Mouse (Mus musculus) cerebellum, postnatal 25 days (tissue): ENCODE measurements around the gene 4430402I18Rik.
"Not testable (repeated sequence)": the region's sequence is repeated elsewhere in the genome, so short reads cannot be mapped to it uniquely, and the experiment has no call there.

Experiments used
- DNase-seq, 2 experiments: peaks; one replicate each; pipeline ENCODE4 v3.0.0; 2021; ENCODE audit warnings: mixed read lengths in 2 of 2

The 4430402I18Rik gene

DNA sequence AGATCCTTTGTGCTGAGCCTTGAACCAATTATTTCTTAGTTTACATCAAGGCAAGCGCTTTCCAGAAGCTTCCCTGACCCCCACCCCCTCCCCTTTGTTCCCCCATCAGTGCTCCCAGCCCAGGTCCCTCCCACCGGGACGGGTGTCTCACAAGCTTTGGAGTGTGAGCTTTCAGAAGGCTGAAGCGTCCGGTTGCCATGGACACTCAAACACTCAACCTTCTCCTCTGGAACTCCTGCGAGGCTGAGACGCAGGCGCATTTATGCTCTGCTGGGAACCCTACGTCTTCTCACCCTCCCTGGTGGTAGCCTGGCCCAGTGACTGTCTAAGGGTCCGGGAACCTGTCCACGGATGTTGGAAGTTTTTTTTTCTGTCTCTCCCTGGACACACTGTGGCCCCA, at the start of gene 4430402I18Rik:
Gene 4430402I18Rik, minus strand, starts transcription at position 149 of the 400 bp plus-strand sequence.
- DNase-seq, result peak in 1 of 2 experiments; percentile 11

- DNase-seq, result no peak
Observed at GRCm38 (mm10) chr19:29016786-29017185, 49.2 kb upstream of the 4430402I18Rik start.

DNA sequence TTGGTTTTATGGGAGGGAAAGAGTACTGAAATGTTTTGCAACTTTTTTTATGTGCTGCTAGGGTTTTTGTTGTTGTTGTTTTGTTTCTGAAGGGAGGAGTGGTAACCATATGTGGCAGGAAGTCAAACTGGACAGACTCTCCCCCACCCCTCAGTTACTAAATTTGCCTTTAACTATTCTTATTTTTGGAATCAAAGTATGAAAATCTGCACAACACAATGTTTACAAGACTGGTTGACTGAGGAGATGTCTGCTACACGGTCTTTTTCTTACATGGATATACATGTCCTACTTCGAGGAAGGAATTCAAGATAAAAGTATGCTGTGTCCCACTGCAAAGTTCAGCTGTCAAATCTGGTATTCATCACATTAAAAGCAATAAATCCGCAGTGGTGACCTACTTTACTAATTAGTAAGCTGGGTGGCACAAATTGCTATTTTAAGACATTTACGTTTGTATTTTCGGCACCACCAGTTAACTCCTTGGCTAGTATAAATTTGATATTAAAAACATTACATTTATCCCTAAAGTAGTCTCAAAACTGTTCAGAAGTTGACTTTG, 48.7 kb upstream of the 4430402I18Rik start:
- DNase-seq, result no peak

DNA sequence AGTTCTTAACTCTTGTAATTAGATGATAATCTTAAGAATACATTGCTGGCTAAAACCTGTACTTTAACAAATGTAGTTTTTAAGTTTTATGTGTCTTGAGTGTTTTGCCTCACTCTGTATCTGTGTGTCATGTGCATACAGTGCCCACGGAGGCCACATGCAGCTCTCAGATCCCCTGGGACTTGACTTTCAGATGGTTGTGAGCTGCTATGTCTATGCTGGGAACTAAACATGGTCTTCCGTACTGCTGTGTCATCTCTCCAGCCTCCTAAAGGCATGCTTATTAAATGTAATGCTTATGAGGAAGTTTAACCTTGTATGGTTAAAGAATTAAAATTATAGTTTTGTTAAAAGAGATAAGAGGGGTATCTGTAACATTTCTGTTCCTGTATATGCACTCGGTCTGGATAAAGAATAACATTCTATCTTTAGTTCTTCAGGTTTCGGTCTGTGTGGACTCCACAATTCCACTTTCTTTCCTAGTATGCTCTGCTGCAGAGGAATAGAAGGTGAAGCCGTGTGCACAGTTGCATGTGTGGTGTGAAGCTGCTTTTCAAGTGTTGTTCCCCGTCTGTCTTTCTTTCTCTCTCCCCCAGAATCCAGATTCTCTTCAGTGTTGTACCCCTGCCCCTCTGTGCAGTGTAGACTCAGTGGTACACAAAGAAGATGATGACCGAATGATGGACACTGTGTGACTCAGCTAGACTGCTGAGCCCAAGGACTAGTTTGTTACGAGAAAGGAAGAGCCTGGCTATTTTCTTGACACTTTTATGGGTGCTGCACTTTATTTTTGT, 48.0 kb upstream of the 4430402I18Rik start:
- no peak for DNase-seq

GRCm38 (mm10) chr19:29014466-29015055, 47.0 kb upstream of the 4430402I18Rik start:
- no peak for DNase-seq

GRCm38 (mm10) chr19:29011355-29011990, 43.9 kb upstream of the 4430402I18Rik start:
- DNase-seq, result no peak

- DNase-seq, result no peak
Observed at GRCm38 (mm10) chr19:29009046-29009445, 41.4 kb upstream of the 4430402I18Rik start.

- no peak for DNase-seq
Observed at GRCm38 (mm10) chr19:29008069-29008706, 40.6 kb upstream of the 4430402I18Rik start.

- DNase-seq, result not testable (repeated sequence)
Observed at GRCm38 (mm10) chr19:29000321-29000720, 32.7 kb upstream of the 4430402I18Rik start.

DNA sequence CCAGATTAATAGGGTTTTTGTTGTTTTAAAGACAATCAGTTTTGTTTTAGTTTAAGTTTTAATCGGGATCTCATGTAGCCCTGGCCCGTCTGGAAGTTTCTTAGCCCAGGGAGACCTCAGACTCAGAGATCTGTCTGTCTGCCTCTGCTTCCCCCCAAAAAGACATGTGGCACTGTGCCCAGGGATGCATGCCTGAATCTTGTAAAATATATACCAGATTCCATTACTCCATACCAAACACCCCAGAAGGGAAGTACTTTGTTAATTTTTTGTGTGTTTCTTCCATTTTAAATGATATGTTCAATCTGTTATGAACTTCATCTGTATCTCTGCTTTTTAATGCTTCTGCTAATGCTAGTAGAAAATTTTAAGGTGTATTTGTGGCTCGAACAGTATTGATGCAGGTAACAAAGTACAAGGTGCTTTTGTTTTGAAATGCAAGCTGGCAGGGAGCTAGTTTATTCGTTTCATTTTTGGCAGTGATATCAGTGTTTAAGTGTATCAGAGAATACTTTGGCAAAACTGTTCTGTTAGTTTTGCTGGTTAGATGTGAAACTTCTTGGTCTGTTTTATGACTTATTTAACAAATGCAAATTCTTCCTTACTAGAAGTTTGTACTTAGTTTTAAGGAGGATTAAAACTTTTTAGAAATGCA, 30.5 kb upstream of the 4430402I18Rik start:
- DNase-seq, result no peak

GRCm38 (mm10) chr19:28995366-28995765, 27.8 kb upstream of the 4430402I18Rik start:
- DNase-seq, result no peak

DNA sequence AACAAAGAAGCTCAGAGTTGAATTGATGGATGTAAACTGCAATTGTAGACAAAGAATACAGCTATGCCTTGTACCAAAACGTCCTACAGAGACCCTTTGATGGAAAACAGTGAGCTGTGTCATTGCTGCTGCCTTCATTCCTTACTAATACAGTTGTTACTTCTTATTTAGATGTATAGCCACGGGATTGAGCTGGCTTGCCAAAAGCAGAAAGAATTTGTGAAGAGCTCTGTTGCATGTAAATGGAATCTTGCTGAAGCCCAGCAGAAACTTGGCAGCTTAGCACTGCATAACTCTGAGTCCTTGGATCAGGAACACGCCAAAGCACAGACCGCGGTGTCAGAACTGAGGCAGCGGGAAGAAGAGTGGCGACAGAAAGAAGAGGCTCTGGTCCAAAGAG, 27.3 kb upstream of the 4430402I18Rik start:
- DNase-seq, result peak in 1 of 2 experiments; percentile 19

DNA sequence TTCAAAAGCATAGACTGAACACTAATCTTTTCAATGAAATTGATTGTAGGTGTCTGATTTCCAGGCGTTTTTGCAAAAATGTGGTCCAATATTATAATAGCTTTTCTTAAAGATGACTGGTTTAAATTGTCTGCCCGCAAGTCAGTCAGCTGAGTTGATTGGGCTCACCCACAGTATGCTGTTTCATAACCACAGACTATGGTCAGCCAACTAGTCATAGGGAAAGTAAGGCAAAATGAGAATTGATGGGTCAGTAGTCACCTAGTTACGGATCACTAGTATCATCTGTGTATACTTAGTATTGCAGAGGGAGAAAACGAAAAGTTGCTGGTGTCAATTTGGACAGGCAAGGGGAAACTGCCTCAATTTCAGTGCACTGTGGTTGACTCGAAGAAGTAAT, 23.8 kb upstream of the 4430402I18Rik start:
- DNase-seq, result no peak

DNA sequence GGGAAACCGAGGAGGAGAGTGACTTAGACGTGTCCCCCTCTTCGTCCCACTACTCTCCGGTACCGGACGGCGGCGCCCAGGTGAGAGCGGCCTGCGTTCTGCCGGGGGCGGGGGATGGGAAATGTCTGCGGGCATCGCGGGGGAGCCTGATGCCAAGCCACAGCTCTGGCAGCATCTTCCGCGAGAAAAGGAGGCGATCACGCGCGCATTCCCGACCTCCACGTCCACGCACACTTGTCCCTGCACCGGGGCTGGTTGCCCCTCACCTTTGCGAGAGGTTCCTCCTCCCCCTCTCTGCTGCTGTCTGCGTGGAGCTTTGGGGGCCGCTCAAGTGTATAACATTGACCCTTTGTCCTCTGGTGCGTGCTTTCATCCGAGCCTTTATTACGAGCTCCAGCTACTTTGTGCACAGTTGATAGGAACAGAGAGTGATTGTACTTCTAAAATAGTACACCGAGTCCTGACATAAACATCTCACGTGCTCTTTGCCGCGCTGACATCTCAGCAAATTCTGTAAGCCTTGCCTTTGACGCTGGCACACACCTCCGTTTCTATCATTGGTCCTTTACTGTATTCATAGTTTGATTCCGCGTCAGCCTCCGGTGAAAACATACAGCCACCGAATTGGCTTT, 23.1 kb upstream of the 4430402I18Rik start:
- DNase-seq, result no peak

DNA sequence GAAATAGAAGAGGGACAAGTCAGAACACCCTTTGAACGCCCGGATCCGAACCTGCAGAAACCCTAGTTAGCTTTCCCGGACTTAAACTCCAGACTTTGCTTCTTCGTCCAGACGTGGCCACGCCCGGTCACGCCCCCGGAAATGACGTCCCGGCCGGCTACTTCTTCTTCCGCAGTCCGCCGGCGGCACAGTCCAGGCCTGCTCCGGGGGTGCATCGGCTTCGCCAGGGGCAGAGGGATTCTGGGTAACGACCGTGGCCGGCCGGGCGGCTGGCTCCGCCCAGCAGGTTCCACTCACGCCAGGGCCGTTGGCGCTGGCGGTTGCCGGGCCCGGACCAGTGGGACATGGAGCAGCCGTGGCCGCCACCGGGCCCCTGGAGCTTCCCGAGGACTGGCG, 22.6 kb upstream of the 4430402I18Rik start, which contains the start of gene Cdc37l1:
Gene Cdc37l1, plus strand, starts transcription at position 159 of the 396 bp plus-strand sequence.
- peak; percentile 98 to 99 for DNase-seq

GRCm38 (mm10) chr19:28989515-28989914, 21.9 kb upstream of the 4430402I18Rik start:
- DNase-seq, result no peak

GRCm38 (mm10) chr19:28982617-28983016, 15.0 kb upstream of the 4430402I18Rik start:
- DNase-seq, result no peak

- DNase-seq, result peak; percentile 77 to 86
Observed at GRCm38 (mm10) chr19:28974862-28975611, 7.4 kb upstream of the 4430402I18Rik start.

DNA sequence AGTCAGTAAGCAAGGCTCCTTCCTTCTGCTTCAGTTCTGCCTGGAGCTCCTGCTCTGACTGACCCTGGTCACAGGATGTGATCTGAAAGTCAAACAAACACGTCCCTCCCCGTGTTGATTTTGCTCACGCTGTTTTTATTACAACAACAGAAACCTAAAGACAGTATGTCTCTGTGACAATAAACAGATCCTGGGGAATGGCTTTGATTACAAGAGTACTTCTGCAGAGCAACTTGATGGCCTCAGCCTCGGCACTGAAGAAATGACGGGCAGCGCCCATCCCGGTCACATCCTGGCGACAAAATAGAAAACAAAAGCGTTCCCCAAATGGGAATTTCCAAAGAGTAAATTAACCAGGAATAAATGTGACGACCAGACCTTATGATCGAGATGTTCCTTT, 2.7 kb upstream of the 4430402I18Rik start:
- DNase-seq, result no peak

DNA sequence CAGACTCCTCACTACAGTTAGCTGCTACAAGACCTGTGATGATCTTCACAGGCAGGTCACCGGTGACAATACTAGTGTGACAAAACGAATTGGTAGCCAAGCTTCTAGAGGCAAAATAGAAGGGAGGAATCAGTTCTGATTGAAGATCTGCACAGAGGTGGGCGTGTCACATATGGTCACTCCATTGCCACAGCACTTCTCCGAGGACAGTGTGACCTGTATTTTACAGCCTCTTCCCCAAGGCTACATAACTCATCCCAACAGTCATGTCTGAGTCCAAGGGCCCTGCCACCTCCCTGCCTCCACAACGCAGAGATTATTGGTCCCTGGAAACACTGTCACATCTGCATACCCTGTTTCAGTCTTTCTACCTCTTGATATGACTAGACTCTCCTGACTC, 1.6 kb upstream of the 4430402I18Rik start:
- no peak for DNase-seq

DNA sequence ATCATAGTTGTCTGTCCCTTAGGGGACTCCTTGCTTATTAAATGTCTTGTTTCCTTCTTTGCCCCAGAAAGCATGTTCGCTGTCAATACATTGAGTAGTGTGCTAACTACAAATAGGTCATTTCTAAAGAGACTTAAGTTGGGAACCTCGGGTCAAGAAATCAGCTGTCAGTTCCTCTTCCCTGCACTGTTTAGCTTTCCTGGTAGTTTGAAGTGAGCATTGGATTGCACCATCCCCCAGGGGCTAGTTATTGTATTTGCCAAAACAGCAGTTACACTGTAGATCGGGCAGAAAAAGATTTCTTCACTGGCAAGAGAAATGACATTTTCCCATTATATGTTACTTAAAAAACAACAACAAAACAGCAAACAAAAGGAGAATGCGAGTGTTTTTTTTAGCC, 578 bp upstream of the 4430402I18Rik start:
- DNase-seq, result no peak
